In genomic region chr5:115498307-115499240, GRCm38 (mm10) we compare ENCODE assay signal across 25 mouse cellular contexts. TPM values are rescaled to one million over a fixed set of nuclear protein-coding genes. Genes with fewer than 3 reads are reported as not detected.
DNase-seq lines count a peak whose midpoint lies in the region; ATAC-seq and TF ChIP-seq lines count a peak whose summit lies in the region.
"Had no signal": no experiment of that assay in that cellular context is flagged by ENCODE, and none has a peak within 500 bp of the region (broad histone marks: within the 10 kb centered on the region; RNA-seq: fewer than 3 reads in every experiment).

No protein-coding gene starts in this region.

- no peaks in the 10 kb centered on the region for H3K36me3 ChIP-seq in ES-E14 (ENCODE audit: control insufficient read depth, insufficient read depth, low read length, poor library complexity, severe bottlenecking)
- H3K36me3 ChIP-seq: heart, embryonic 12.5 days; hindbrain, embryonic 12.5 days; midbrain, embryonic 13.5 days; neural tube, embryonic 13.5 days had no signal

- no peaks in the 10 kb centered on the region for H3K9me3 ChIP-seq in ES-E14 (ENCODE audit: control insufficient read depth, insufficient read depth, low read depth, low read length)
- H3K9me3 ChIP-seq: heart, embryonic 12.5 days; hindbrain, embryonic 12.5 days; midbrain, embryonic 13.5 days; neural tube, embryonic 13.5 days had no signal

- H3K27ac ChIP-seq in ES-E14 (ENCODE audit: insufficient read depth, low read depth, low read length, poor library complexity, severe bottlenecking), result peak overlapping the region; percentile 9; the same call in 1 of the 2 replicates
- H3K27ac ChIP-seq: hindbrain, embryonic 12.5 days; midbrain, embryonic 13.5 days; neural tube, embryonic 13.5 days had no signal

- H3K4me1 ChIP-seq in ES-E14 (ENCODE audit: control insufficient read depth in 2 of 2, insufficient read depth in 2 of 2, low read length in 2 of 2, poor library complexity in 1 of 2), result peaks cover 0 to 8% of the 10 kb centered on the region in 2 experiments; a peak in 2 of 4 replicates
- H3K4me1 ChIP-seq: neural tube, embryonic 13.5 days had no signal

- no peak overlapping the region for H3K4me3 ChIP-seq in ES-E14 (ENCODE audit: insufficient read depth in 1 of 2, low read depth in 1 of 2, low read length in 2 of 2, poor library complexity in 1 of 2, severe bottlenecking in 1 of 2)
- H3K4me3 ChIP-seq: heart, embryonic 12.5 days; hindbrain, embryonic 12.5 days; midbrain, embryonic 13.5 days; neural tube, embryonic 13.5 days had no signal

- DNase-seq in adrenal gland, postnatal 14 days, result peak; percentile 2
- DNase-seq in adrenal gland, postnatal 4 days (ENCODE audit: low spot score in 2 of 2), result no peak
- DNase-seq in frontal cortex, postnatal 10 days (ENCODE audit: low spot score in 2 of 2), result no peak
- DNase-seq in ES-E14 (ENCODE audit: low read depth, low spot score), result no peak
- DNase-seq in cerebellum, postnatal 36 days, result peak; percentile 56 to 57
- no peak for DNase-seq in left cerebral cortex, adult 11 months (ENCODE audit: low spot score)
- DNase-seq in right cerebral cortex, postnatal 14 days, result no peak
- DNase-seq: adrenal gland, postnatal 10 days; heart, postnatal 14 days; kidney, adult 18-20 months; kidney, postnatal 10 days; lung, adult 2 months; right cerebral cortex, adult 18-20 months; thymus, postnatal 36 days had no signal

- in situ Hi-C loops in ES-E14 (cut with MboI; ENCODE audit: low sequenced_read_pairs in 2 of 2, unreplicated experiment in 2 of 2), result no loop called here

- ATAC-seq in frontal cortex, adult (ENCODE audit: low TSS enrichment), result peak; percentile 55; the same call in 1 of the 2 replicates
- ATAC-seq: activated CD4-positive, CD25-positive, alpha-beta regulatory T cell, adult 4 months; forebrain, embryonic 16.5 days; midbrain, embryonic 13.5 days had no signal

- H3K9ac ChIP-seq in ES-E14 (ENCODE audit: insufficient read depth, low read depth, low read length, poor library complexity, severe bottlenecking), result peak overlapping the region; percentile 34; the same call in 1 of the 2 replicates
- H3K9ac ChIP-seq: heart, embryonic 12.5 days; hindbrain, embryonic 12.5 days; midbrain, embryonic 13.5 days; neural tube, embryonic 13.5 days had no signal

TF ChIP-seq in ES-E14, 5 proteins besides CTCF, POLR2A, EP300 and RAD21:
- TF ChIP-seq HCFC1 (IDR thresholded peaks at IDR 0.05; ENCODE audit: borderline replicate concordance, insufficient read depth, low read length), result no peak
- TF ChIP-seq CHD2 (IDR thresholded peaks at IDR 0.05; ENCODE audit: low read depth, low read length), result no peak
- no peak for TF ChIP-seq MAFK (IDR thresholded peaks at IDR 0.05; ENCODE audit: insufficient read depth, low read depth, low read length)
- no peak for TF ChIP-seq ZNF384 (IDR thresholded peaks at IDR 0.05; ENCODE audit: low read depth, low read length)
- TF ChIP-seq ZC3H11A (IDR thresholded peaks at IDR 0.05; ENCODE audit: borderline replicate concordance, low read depth, low read length), result no peak

RNA-seq across cellular contexts. Expression of gene Pxn, which starts 7.9 kb away (rescaled TPM):
- 48.9 and 54.8 TPM in 2 replicates for total RNA-seq in adrenal gland, postnatal 14 days (2021)
- total RNA-seq in adrenal gland, postnatal 4 days (2021), result 10 to 100 TPM; 77.6 to 82.4 TPM
- total RNA-seq in ES-E14 (2012; rRNA removed), result 25.5 and 29.4 TPM in 2 replicates

RNA-seq across cellular contexts. Expression of gene Sirt4, which starts 14.0 kb away (rescaled TPM):
- total RNA-seq in adrenal gland, postnatal 14 days (2021), result 18.1 and 23.5 TPM in 2 replicates
- 10 to 100 TPM; 29.9 to 31.3 TPM for total RNA-seq in adrenal gland, postnatal 4 days (2021)
- total RNA-seq in ES-E14 (2012; rRNA removed), result 15.3 and 25.7 TPM in 2 replicates

RNA-seq across cellular contexts. Expression of gene Pla2g1b, which starts 32.5 kb away (rescaled TPM):
- not detected in 2 replicates for total RNA-seq in adrenal gland, postnatal 14 days (2021)
- 10 to 100 TPM in 1 of 2 experiments, not detected in 1; 13.7 TPM for total RNA-seq in adrenal gland, postnatal 4 days (2021)
- 31.1 and 36.6 TPM in 2 replicates for total RNA-seq in ES-E14 (2012; rRNA removed)
- total RNA-seq: adrenal gland, postnatal 10 days; gastrocnemius, adult 18-20 months; heart, postnatal 14 days; layer of hippocampus, adult 18-20 months; layer of hippocampus, postnatal 25 days; left cerebral cortex, postnatal 36 days had no signal

Comparison
In these comparisons a context has a peak if more than half of its experiments do, and no peak if none do; other contexts are left out.
1. DNase-seq: peak in adrenal gland, postnatal 14 days (single experiment) and cerebellum, postnatal 36 days (2 of 2); none in adrenal gland, postnatal 4 days (0 of 2), frontal cortex, postnatal 10 days (0 of 2), ES-E14 (single experiment), left cerebral cortex, adult 11 months (single experiment) and right cerebral cortex, postnatal 14 days (single experiment).